Mouse (Mus musculus) forelimb bud, embryonic 11.5 days (tissue): ENCODE data around the gene Wdr18.

Source experiments
- DNase-seq: peaks from one replicate; pipeline ENCODE4 v3.0.0-alpha.2; 2012; ENCODE audit warnings: low read depth, low spot score

Wdr18 gene

DNA sequence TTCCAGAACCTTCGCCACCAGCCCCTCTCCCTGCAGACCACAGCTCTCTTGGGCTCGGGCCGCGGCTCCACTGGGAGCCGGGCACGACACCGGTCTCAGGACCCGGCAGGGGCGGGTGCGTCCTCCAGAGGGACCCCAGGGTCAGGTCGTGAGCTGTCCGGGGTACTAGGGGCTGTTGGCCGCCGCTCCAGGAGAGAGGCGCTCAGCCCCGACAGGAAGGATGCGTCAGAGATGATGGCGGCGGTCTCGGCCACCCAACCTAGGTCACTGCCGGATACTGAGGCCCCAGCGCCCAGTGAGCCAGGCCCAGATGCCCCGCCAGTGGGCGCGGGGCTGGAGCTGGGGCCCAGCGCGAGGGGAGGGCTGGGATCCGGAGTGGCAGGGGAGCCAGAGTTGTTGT, 17.4 kb downstream of the Wdr18 start:
- DNase-seq: no peak

DNA sequence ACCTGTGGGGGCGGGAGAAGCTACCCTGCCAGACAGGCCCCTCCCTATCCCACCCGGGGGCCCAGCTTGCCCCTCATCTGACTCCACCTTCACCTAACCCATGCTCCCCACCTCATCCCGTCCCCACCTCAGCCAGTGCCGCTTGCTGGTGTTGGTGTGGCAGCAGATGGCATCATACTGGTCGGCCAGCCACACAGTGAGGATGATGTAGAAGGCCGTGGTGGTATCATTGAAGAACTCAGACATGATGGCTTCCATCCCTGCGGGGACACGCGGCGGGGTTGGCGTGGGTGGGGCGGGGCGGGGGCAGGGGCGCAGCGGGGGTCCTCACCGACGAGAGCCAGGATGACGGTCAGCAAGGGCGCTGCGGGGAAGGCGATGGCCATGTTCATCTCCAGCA, 18.1 kb downstream of the Wdr18 start:
- DNase-seq: no peak

DNA sequence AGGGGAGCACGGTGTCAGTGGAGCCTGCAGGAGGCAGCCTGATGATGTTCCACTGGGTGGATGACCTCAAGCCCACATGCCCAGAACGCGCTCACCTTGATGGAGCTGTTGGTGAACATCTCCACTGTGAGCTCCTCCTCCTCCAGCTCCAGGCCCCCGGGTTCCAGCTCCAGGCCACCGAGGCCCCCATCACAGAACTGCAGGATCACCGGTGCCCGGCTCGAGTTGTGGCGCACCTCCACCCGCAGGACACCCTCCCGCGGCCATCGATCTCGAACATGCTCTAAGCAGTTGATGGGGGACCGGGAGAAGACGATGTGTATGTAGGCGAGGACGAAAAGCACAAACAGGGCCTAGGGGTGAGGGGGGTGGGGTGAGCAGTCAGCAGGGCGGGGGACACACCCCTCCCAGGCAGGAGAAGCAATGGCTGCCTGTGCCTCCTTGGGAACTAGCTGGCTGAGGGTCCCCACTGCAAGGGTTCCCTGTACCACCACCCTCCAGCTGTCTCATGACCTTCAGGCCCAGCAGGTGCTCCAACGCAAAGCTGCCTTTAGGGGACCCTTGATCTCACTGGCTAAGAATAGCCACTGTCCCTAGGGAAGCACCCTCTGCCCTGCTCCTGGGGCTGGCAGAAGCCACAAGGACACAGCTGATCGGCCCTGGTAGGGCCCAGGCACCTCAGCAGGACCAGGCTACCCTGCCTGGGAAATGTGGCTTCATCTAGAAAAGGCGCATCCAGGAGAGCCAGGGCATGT, 19.6 kb downstream of the Wdr18 start:
- no peak for DNase-seq

DNA sequence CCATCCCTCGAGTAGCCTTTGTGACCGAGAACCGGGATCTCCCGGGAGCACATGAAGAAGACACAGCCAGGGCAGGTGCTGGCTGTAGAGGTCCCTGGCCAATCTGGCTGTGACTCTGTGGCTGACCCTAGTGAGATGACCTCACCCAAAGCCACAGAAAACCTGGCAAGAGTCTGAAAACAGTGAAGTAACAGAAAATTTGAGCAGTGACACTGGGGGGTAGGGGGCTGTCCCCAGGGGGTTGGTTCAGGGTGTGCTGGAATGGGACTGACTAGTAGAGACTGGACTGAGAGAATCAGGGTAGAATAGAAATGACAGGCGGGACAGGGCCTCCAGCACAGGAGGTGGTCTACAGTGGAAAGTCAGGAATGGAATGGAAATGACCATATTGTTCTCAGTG, 23.3 kb downstream of the Wdr18 start:
- no peak for DNase-seq

DNA sequence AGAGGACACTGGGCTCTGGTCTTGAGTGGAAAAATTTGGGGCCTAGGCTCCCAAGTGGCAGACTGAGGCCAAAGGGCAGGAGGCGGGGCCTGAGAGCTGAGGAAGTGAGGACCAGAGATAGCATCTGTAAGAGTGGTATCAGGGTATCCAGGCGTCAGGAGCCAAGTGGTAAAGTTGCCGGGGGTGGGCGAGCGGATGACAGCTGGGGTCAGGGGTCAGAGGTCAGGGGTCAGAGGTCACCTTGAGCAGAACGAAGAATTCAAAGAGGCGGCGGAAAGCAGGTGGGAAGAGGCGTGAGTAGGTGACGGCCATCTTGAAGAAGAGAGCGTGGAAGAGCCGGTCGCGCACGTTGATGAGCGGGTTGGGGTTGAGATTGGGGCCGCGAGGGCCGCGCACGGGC, 23.7 kb downstream of the Wdr18 start:
- DNase-seq: peak; percentile 68

DNA sequence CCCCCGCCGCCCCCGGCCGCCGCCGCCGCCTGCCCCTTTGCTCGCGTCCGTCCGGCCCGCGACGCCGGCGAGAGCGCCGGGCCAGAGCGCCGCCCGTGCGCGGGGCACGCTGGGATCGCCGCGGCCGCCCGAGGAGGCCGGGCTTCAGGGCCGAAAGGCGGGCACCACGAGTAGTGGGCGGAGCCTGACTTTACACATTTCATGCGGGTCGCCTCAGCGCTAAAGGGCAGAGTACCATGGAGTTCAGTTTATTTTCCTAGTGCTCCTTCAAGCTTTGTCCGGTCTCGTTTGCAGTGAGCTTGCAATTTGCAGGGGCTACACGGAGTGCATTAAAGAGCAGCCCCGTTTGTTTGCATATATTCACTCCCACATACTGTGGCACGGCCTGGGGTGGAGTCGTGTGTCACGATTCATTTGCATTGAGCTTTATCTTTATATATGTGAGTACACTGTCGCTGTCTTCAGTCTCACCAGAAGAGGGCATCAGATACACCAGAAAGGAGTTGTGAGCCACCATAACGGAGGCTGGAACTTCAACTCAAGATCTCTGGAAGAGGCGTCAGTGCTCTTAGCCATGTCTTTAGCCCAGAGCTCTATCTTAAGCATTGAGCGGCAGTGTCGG, 24.4 kb downstream of the Wdr18 start, which contains the start of gene Tmem259:
Gene Tmem259, minus strand, starts transcription at position 136 of the 622 bp plus-strand sequence.
- peak; percentile 88 for DNase-seq

DNA sequence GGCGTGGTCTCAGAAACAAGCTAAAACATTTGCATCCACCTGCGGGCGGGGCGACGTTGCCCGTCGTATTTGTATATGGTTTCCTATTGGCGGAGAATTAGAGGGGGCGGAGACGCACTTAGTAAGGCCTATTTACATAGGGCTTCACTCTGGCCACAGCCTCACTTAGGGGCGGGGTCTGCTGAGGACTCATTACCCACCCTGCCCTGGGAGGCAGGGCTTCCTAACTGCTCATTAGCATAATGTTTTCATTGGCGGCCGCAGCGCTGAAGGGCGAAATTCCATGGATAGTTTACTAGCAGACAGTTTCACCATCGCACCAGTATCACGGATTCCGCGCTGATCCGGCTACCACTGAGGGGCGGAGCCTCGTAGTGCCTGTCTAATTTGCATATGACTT, 24.9 kb downstream of the Wdr18 start:
- peak; percentile 98 for DNase-seq

DNA sequence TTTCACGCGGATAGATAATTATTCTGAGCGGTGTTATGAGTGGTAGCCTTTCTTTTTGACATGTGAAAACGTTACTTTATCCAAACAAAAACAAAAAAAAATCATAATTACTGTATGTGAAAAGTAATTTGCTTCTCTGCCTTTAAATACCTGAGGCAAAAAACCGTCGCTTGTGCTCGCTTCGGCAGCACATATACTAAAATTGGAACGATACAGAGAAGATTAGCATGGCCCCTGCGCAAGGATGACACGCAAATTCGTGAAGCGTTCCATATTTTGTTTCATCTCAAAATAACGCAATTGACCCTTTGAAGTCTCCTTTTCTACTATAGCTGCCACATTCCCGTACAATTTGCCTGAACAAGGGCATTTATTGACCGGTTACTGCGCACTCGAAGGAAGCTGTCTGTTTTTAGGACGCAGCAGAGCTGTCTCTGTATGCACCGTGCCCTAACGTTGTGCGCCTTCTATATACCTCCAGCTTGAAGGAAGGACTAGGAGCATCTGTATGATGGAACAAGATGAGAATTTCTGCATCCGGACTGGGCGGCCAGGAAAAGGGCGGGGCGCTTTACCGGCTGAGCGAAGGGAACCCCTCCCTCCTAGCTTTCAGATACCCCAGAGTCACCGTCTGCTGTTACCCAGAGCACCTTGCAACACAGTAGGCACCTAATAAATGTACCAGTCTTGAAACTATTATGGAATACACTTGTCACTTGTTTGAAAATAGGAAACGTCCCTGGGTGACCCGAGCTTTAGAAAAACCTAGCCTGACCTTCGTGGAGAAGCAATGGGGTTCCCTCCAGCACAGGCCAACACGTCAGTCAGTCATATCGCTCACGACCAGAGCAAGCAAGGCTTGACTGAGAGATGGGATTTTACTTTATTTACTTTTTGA, 25.6 kb downstream of the Wdr18 start:
- DNase-seq: peak; percentile 54

DNA sequence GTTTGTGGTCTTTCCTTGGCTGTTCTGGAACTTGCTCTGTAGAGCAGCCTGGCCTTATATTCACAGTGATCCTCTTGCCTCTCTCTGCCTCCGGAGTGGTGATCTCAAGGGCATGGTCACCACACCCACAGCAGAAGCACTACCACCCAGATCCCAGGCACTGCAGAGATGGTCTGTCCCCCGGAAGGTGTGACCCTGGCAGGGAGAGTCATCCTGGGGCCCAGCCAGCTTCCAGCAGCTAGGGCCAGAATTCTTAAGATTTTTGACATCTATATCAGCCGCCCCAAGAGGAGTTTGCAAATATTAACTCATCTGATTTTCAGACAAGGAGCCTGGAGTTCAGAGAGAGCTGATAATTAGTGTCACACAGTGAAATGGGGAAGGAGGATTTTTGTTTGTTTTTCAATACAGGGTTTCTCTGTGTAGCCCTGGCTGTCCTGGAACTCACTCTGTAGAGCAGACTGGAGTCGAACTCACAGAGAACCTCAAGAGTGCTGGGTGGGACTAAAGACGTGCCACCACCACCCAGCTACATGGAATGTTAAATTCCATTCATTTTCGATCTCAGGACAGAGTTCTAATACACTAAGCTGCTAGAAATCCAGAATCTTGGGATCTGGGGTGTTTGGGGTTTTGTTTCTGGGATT, 26.4 kb downstream of the Wdr18 start:
- DNase-seq: no peak

DNA sequence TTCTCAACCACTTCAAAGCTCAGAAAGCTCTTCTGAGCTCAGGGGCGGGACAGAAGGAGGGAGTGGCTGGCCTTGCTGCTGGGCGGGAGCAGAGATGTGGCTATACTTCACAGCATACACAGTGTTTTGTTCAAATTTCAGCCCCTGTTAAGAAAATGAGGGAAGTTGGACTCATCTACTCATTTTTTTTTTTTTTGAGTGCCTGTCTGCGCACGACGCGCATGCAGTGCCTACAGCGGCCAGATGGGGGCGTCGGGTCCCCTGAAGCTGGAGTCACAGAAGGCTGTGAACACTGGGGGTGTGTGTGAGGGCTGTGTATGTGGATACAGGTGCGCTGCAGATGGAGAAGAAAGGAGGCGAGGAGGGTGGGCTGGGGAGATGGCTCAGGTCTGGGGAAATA, 27.0 kb downstream of the Wdr18 start:
- DNase-seq: peak; percentile 91

DNA sequence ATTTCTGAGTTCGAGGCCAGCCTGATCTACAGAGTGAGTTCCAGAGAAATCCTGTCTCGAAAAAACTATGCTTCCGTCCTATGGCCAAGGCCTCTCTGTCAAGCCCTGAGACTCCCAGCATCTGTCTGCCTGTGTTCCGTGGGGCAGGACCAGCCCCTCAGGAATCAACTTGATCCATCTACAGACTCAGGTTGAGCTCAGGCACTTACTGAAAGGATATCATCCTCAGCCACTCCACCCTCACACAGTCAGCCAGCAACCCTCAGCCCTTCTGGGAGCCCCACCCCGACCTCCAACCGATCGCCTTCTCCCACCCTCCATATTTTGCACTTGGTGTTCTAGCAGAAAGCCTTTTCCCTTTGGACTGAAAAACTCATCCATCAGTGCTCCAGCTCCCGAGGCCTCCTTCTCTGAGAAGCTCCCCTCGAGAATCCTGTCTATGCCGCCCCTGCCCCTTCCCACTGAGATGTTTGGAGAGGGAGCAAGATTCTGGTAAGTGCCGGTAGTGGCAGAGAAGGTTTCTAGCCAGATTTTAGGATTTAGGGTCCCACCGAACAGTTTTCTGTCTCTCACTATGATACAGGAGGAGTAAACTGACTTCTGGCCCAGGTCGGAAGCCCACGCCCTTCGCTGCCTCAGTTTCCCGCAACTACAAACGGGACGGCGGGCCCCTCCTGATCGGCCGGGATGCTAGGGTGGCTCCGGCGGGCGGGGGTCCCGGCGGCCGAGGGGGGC, 28.0 kb downstream of the Wdr18 start:
- no peak for DNase-seq

DNA sequence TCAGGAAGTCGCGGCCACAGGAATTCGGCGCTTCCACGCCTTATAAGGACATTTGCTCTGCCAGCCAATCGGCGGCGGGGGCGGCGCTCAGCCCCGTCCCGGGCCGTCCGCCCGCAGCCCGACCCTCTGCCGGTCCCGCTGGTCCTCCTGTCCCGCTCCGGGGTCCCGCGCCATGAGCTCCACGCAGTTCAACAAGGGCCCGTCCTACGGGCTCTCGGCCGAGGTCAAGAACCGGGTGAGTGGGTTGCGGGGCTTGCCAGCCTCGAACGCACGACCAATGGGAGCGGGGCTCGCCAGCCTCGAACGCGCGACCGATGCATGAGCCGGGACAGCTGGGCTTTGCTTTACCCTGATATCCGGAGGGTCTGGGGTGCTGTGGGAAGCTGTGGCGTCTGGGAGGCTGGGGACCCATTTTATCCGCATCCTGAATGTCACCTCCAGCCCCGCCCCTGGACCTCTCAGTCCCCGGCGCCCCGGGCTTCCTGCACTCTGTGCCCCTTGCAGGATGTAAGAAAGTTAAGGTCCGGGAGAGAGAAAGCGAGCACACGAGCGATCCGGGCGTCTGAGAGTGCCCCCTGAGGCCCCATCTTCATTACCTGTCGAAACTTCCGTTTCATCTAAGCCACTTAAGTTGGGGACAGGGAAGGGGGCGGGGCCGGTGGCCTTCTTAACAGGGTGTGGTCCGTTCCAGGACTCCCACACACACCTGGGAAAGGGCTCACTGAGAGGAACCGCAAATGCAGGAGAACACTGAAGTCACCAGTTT, 28.7 kb downstream of the Wdr18 start, which contains the start of gene Cnn2:
Gene Cnn2, plus strand, starts transcription at position 79 of the 766 bp plus-strand sequence.
- DNase-seq: peak; percentile 43

DNA sequence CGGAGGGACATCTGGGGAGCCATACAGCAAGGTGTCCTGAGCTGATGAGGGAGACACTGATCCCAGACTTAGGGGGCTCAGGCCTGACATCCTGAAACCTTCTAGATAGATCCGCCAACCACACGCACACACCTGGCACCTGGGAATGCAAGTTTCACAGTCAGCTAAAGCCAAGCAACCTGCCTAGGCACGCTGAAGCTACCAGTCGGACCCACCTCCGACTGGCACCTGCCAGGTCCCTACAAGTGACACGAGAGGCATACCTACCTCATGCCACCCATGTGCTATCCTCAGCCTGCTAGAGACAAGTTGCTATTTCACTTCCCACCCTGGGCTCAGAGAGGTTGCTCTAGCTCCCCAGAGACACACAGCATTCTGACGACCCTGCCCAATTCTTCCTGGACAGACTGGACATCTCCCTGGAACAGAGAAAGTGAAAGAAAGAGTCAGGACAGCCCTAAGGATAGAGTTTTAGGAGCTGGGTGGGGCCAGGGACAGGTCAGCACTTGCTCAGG, 29.4 kb downstream of the Wdr18 start:
- no peak for DNase-seq

DNA sequence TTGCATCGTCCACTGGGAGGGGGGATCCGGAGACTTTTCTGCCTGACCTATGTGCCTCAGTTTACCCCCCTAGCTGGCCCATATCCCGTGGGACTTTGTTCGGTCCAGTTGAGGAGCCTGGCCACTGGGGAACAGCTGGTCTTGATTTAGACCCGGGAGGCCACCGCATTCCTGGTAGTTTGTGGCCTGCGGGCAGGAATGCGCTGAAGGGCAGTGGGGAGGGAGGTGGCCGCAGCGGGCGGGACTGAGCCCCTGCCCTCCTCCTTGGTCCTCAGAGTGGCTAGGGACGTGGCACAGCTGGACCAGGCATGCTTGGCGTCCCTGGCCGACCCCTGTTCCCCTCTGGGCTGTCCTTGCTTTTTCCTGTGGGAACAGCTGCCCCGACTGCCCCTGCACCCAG, 29.9 kb downstream of the Wdr18 start:
- peak; percentile 80 for DNase-seq

DNA sequence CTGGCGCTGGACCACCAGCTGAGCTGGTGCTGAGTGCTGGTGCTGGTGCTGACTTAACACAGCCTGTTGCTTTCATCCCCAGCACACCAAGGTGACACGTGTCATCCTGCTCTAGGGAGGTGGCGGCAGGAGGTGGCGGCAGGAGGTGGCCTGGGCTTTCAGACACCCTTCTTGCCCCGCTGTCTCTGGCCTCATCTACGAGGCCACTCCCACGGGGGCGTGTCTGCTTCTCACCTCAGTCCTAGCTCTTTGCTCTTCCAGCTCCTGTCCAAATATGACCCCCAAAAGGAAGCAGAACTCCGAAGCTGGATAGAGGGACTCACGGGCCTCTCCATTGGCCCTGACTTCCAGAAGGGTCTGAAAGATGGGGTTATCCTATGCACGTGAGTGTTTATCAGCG, 31.1 kb downstream of the Wdr18 start:
- DNase-seq: no peak

DNA sequence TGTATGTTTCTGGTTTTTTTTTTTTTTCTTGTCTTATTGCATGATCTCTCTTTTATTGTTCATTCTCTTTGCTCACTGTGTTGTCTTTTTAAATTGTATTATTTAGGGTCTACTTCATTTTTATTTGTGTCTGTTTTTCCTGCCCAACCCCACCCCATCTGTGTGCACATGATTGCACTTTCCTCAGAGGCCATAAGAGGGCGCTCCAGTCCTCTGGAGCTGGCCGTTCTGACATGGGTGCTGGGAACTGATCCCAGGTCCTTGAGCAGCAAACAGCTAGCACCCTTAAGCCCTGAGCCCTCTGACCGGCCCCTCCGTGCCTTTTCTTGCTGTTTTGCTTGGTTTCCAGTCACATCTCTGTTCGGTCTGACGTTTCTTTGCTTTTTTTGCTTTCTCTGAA, 31.6 kb downstream of the Wdr18 start:
- no peak for DNase-seq

DNA sequence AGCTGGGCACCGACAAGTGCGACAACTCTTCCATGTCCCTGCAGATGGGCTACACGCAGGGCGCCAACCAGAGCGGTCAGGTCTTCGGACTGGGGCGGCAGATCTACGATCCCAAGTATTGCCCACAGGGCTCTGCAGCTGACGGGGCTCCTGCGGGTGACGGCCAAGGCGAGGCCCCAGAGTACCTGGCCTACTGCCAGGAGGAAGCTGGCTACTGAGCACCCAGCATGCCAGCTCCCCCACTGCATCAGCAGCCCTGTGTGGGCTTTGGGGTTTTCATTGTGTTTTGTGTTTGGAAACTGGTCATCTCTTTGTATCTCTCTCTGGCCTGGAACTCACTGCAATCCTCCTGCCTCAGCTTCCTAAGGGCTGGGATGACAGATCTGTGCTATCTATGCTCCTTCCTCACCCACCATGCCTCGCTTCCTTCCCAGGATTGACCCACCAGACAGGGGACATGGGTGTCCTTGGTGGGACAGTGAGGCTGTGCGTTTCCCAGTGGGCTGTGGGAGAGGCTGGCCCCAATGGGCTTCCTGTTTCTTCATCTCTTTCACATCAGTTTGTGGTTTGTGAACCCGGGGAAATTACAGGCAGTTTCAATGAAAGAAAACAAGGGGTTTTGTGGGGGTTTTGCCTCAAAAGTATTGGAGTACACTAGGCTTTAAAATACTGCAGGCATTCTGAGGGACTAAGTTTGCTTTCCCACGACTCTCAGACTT, 34.6 kb downstream of the Wdr18 start:
- DNase-seq: no peak

DNA sequence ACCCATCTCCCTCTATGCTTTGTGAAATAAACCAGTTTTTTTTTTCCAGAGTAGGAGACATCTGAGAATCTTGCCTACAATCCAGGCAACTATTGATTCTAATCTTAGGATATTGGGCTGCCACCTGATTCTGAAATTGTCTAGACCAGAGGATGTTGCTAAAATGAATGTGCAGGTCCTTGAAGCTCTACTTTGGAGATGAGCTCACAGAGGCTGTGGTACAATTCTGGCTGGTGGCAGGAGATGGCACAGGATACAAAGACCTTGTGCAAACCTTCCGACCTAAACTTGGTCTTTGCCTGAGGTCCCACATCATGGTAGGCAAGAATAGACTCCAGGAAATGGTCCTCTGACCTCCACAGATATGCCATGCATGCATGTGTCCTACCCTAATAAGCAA, 35.7 kb downstream of the Wdr18 start:
- DNase-seq: no peak

DNA sequence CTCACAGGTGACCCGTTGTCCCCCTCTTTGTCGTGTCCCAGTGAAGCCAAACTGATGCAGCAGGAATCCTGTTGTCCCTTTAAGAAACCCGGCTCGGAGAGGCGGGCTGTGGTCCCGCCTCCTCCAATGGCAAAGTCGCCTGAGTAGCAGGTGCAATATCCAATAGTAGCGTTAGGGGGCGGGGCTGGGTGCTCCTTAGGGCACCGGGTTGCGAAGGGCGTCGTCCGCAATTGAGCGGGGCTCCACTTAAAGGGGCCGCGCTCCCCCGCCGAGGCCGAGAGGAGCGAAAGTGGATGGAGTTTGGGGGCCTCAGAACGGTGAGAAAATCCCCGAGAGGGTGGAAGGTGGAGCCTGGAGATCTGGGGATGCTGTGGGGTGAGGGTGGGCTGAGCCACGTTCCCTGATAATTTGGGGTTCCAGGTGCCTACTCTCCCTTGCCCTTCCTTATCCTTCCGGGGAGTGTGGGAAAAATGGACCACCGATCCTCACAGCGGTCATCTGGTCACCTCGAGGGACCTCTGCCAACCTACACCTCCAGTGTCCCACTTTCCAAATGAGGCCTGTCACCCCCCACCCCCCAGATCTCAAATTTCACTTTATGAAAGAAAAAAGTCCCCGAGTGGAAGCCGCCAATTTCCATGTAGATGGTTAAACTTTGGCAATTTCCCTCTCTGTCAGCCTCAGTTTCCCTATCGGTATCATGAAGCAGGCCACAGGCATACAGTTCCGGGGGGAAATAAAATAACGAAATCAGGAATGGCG, 36.5 kb downstream of the Wdr18 start, which contains the start of gene Abca7:
Gene Abca7, plus strand, starts transcription at position 223 of the 762 bp plus-strand sequence.
- peak; percentile 95 for DNase-seq
